Mouse (Mus musculus) liver, embryonic 14.5 days (tissue): ENCODE results near the gene Dnaja4.

ENCODE experiments used
- CTCF ChIP-seq: IDR thresholded peaks from 2 replicates; pipeline ENCODE4 v1.5.1; 2016; ENCODE audit warnings: antibody characterized with exemption, low read depth, control low read depth
- EP300 ChIP-seq: IDR thresholded peaks from 2 replicates; pipeline ENCODE4 v1.6.1; 2016; ENCODE audit warnings: antibody characterized with exemption, low read depth

GRCm38 (mm10) chr9:54668455-54668854 is 30.2 kb upstream of the Dnaja4 start:
- TF ChIP-seq EP300 (no peak), CTCF (no peak)
